Mouse (Mus musculus): ENCODE measurements around the gene Trem1.

Trem1 gene

DNA sequence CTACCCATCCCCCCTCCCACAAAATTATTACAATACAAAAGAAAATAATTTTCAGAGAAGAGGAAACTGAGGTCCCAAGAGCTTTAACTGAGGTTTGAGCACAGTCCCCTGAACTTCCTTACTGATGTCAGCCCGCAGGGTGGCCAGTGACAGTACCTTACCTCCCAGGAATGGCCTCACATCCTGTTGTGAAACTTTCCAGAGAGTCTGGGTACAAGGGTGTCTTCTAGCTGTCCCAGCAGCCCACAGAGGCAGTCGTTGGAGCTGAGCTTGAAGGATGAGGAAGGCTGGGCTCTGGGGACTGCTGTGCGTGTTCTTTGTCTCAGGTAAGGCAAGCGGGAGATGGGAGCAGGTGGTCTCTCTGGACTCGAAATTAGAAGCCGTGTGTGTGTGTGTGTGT lies at the start of gene Trem1:
Gene Trem1, plus strand, starts transcription at position 251 of the 400 bp plus-strand sequence.
- peak in 1 of 2 experiments; percentile 5 for DNase-seq (ENCODE audit: low spot score in 2 of 2)

DNA sequence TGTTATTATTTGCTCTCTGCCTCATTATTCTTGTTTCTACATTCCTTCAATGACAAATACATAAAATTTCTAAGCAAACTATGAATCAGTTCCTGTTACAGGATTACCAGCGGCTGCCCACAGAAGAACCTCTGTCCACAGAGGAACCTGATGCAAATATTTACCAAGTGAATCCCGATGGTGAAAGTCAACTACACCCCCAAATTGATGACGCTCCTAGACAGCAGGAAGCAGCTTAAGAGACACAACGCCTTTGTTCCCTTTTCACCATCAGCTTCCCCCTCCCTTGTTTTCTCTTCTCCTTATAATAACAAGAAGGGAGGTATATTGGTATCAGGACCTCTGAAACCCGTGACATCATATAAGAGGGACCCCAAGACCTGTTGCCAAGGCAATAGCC lies 47.3 kb upstream of the Trem1 start:
- peak in 1 of 2 experiments; percentile 20 for DNase-seq (ENCODE audit: low spot score in 2 of 2)

DNA sequence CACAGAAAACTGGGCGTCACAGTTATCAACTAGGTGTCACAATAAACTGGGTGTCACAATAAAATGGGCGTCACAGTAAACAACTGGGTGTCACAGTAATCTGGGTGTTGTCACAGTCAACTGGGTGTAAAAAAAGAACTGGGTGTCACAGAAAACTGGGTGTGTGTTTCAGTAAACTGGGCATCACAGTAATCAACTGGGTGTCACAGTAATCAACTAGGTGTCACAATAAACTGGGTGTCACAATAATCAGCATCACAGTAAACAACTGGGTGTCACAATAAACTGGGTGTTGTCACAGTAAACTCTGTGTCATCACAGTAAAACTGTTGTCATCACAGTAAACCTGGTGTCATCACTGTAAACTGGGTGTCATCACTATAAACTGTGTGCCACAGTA lies 40.2 kb upstream of the Trem1 start:
- peak in 1 of 2 experiments; percentile 34 for DNase-seq (ENCODE audit: low spot score in 2 of 2)

DNA sequence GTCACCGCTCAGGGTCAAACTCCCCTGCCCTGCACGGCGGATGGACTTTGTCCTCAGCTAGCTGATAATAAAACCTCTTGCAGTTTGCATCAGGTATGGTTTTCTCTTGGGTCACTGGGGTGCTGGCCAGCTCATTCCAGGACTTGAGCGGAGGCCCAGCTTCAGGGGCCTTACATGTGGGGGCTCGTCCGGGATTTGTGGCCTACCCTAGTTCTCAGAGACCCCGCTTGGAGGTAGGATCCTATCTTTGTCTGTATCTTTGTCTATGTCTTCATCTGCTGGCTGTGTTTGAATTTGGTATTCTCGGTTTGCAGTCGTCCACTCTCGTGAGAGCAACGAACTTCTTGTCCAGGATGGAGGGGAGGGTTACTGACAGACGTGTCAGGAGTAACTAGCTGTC lies 29.5 kb upstream of the Trem1 start:
- DNase-seq (ENCODE audit: low spot score in 2 of 2), result peak in 1 of 2 experiments; percentile 36

DNA sequence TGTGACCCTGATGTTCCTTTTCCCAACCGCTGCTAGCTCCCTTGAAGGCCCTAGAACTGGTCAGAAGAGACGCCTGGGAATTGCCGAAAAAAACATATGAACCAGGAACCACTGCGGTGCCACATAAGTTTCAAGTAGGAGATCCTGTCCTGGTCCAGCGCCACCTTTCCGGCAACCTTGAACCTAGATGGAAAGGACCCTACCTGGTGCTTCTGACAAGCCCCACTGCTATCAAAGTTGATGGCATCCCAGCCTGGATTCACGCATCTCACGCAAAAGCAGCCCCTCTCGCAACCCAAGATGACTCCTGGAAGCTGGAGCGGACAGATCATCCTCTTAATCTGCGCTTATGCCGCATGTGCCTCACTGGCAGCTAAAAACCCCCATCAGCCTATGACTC lies 20.0 kb upstream of the Trem1 start:
- peak in 1 of 2 experiments; percentile 55 for DNase-seq (ENCODE audit: low spot score in 2 of 2)

DNA sequence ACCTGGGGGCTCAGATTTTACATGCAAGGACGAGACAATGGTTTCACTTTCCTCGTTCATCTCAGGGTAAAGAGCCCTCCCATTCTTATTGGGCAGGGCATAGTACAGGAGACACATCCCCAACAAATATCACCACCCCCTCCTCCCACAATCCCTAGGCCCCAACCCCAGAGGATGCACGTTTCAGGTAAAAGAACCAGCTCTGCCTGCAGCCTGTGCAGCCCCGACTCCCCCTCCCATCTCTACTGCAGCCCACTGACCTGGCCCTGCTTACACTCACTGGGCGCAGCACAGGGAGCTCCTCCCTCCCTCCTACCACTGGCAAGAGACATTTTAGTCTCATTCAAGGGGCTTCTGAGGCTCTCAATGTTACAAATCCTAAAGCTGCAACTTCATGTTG lies 19.1 kb upstream of the Trem1 start:
- peak in 1 of 2 experiments; percentile 50 for DNase-seq (ENCODE audit: low spot score in 2 of 2)

DNA sequence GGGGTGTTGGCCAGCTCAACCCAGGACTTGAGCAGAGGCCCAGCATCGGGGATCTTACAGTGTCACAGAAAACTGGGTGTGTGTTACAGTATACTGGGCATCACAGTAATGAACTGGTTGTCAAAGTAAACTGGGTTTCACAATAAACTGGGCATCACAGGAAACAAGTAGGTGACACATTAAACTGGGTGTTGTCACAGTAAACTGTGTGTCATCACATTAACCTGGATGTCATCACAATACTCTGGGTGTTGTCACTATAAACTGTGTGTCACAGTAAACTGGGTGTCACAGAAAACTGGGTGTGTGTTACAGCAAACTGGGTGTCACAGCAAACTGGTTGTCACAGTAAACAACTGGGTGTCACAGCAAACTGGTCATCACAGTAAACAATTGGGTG lies 17.1 kb upstream of the Trem1 start:
- DNase-seq (ENCODE audit: low spot score in 2 of 2), result peak in 1 of 2 experiments; percentile 4

DNA sequence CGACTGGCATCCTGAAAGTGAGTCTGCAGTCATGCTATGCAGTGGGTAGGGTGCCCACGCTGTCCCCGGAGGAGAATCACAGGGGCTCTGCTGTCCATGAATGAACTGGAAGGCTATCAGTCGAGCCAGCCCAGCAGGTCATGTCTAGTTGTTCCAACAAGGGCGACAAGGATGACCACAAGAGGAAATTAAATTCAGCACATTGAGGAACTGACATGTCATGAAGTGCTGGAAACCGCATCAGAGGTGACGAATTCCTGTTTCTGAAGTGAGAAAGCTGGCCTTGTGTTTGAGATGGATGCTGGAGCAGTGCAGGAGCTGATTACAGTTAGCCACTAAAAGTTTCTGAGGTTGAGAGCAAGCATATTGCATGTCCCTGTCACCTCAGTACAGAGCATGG lies 1.9 kb upstream of the Trem1 start:
- peak in 1 of 2 experiments; percentile 50 for DNase-seq (ENCODE audit: low spot score in 2 of 2)

DNA sequence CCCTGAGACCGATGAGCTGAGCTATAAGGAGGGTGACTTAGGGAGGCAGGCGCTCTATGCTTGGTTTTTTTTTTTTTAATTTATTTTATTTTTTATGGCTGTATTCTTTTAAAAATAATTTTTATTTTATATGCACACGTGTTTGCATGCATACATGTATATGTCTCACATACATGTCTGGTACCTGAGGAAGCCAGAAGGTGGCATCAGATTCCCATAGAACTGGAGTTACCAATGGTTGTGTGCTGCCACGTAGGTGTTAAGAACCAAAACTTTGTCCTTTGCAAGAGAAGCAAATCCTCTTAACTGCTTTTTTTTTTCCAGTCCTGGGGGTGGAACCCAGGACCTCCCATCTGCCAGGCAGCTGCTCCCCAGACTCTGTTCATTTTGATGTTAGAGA lies 1.2 kb downstream of the Trem1 start:
- peak in 1 of 2 experiments; percentile 10 for DNase-seq (ENCODE audit: low spot score in 2 of 2)

DNA sequence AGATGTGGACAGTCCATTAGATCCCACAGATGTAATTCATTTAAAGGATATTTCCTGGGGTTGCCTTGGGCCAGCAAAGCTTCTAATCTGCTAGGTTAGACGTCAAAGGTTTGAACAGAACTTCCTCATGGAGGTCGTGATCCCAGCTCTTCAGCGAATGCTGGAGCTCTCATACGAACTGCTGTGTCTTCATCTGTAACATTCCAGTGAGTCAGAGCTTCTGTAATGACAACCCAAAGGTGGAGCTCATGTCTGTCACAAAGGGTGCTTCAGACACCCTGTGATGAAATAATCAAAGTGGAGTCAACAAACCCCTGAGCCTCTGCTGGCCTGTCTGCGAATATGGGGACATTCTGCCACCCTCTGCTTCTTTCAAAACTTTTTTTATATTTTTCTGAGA lies 2.0 kb downstream of the Trem1 start:
- DNase-seq (ENCODE audit: low spot score in 2 of 2), result peak in 1 of 2 experiments; percentile 1

DNA sequence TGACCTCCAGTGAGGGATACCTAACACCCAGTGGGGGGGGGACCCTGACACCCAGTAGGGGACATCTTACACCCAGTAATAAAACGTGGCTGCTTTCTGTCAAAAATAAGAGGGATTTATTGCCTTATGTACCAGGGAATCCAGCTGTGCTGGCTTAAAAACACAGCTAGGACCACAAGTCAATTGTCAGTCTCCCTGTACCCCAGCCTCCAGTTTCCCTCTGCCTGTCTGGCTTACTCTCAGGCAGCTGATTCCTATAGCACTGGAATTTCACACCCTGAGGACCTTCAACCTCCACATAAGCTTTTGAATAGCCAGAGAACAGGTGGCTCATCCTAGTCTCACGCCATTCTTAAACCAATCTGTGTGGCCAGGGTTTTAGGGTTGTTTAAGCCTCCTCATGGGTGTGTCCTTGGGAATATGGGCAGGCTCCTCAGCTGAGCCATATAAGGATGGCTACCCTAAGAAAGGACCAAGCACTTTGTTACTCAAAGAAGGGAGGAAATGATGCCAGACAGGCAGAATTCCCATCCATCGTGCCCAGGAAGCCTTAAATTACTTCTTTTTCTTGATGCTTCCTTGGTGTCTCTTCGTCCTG lies 3.3 kb downstream of the Trem1 start:
- peak in 1 of 2 experiments; percentile 32 for DNase-seq (ENCODE audit: low spot score in 2 of 2)

DNA sequence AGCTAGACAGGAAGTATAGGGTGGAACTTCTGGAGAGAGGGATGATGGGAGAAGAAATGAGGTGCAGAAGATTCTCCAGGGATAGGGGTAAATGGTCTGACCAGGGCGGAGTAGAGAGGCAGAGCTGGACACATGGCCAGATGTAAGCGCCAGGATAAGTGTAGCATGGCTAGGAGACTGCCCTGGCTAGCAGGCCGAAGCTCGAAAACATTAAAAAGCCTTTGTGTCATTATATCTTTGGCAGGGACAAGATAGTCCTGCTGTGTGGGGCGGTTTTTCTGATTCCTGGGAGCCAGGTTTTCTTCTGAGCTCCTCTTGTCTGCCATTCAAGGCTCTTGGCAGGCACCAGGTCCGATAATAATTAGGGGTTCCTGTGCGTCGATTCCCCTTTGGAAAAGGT lies 5.1 kb downstream of the Trem1 start:
- DNase-seq (ENCODE audit: low spot score in 2 of 2), result peak in 1 of 2 experiments; percentile 54

DNA sequence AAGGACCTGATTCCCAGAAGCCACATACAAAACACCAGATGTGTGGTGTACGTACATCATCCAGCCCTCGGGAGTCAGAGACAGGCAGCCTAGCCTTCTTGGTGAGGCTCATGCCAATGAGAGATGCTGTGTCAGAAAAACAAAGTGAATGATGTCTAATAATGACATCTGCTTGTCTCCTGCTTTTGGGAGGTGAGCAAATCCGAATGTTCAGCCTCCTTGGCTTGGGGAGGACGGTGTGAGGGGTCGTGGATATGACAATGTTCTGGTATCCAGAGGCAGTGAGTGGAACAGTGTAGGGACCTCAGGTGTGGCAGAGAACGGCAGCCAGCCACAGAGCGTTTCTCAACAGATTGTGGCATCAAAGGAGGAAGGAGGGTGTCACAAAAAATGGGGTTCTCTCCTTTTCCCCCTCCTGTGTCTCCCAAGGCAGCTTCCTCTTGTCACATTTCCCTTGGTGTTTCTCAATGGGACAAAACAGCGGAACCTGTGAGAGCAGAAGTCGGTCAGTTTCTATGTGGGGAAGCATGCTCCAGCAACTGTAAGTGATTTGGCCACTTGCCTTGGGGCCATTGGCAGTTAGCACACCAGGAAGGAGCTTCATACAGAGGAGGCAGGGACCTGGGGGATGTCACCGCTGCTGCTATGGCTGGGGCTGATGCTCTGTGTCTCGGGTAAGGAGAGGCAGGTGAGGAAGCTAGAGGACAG lies 14.8 kb downstream of the Trem1 start, which contains the start of gene Trem3:
Gene Trem3, plus strand, starts transcription at position 557 of the 708 bp plus-strand sequence.
- peak; percentile 11 to 58 for DNase-seq (ENCODE audit: low spot score in 2 of 2)

DNA sequence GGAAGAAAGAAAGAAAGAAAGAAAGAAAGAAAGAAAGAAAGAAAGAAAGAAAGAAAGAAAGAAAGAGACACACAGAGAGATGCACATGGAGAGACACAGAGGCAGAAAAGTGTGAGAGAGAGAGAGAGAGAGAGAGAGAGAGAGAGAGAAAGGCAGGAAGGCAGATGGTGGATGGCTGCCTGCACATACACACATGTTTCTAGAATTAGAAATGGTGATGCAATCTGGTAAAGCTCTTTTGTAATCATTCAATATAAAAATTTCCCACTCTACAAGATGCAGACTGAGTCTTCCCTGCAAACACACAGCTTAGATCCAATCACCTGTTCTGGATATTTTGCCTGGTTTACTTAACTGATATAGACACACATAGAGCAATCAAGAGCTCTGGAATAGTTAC lies 16.5 kb downstream of the Trem1 start:
- no peak for DNase-seq (ENCODE audit: low spot score in 2 of 2)

DNA sequence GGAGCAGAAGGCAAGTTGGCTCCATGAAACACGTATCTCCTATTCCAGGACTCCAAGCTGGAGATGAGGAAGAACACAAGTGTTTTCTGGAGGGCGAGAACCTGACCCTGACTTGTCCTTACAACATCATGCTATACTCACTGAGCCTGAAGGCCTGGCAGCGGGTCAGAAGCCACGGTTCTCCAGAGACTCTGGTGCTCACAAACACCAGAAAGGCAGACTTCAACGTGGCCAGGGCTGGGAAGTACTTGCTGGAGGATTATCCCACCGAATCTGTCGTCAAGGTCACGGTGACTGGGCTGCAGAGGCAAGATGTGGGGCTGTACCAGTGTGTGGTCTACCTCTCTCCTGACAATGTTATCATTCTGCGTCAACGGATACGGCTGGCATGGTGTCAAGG lies 16.9 kb downstream of the Trem1 start:
- DNase-seq (ENCODE audit: low spot score in 2 of 2), result peak in 1 of 2 experiments; percentile 57

DNA sequence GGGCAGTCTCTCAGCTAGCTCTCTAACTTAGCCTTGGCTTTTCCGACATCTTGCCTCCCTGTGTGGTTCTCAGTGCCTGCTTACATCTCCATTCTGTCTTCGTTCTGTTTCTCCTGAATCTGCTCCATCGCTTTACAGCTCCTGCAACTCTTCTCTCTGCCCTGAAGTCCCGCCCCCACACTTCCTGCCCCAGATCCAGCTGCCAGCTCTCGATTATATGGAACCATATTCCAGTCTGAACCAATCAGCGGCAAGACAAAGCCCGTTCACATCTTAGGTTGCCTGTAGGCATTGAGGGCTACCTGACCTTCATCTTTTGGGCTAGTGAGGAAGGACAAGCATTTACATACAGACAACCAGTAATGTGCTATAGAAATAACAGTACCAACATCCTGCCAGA lies 18.1 kb downstream of the Trem1 start:
- no peak for DNase-seq (ENCODE audit: low spot score in 2 of 2)

DNA sequence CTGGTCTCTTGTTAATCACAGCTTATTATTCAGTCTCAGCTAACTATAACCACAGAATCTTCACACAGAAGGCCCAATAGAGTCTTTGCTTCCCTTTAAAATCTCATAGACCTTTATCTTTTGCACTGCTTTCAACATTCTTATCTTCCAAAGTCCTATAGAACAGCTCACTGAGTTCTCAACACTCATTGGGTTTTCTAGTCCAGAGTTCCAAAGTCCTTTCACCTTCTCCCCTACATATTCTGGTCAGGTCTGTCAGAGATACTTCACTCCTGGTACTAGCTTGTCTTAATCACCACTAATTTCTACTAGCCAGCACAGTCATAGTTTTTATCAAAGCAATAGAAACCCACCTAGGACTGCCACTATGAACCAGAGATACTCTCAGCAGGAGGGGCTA lies 24.0 kb downstream of the Trem1 start:
- DNase-seq (ENCODE audit: low spot score in 2 of 2), result no peak

DNA sequence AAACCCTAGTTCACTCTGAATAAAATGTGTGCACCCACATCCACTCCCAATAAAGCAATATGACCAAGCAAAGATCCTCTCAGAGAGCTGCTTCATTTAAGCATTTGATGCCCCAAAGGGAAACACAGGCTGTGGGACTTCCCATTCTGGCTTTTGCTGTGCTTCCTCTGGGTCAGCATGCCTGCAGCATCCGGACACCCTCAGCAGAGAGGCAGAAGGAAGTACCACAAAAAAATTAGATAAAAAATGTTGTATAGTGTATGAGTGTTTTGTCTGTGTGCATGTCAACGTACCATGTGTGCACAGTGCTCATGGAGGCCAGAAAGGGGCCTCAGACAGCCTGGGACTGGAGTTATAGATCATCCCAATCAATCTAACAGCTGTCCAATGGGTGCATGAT lies 29.3 kb downstream of the Trem1 start:
- no peak for DNase-seq (ENCODE audit: low spot score in 2 of 2)

DNA sequence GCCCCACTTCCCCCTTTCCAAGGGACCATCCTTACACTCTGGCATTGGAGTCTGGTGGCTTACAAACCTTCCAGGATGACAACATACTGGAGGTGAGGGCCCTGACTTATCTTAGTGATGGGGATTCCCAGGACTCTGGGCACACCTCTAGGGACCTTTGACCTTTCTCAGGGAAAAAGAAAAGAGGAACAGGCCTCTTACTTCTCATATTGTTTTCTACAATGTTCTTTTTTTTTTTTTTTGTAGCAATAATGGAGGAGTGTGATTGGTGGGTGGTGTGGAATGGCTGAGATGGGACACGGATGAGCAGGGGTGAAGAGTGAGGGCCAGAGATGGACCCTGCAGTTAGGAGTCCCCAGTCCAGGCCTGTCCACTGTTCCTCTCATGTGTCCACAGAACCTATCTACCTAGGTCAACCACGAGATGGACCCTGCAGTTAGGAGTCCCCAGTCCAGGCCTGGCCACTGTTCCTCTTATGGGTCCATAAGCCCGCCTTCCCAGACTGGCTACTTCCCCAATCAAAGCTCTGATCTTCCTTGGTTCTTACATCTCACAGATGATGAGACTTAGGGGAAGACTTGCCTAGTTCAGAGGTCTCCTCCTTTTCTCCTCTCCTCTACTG lies 31.3 kb downstream of the Trem1 start, which contains the start of gene Treml4:
Gene Treml4, plus strand, starts transcription at position 555 of the 622 bp plus-strand sequence.
- no peak for DNase-seq (ENCODE audit: low spot score in 2 of 2)

DNA sequence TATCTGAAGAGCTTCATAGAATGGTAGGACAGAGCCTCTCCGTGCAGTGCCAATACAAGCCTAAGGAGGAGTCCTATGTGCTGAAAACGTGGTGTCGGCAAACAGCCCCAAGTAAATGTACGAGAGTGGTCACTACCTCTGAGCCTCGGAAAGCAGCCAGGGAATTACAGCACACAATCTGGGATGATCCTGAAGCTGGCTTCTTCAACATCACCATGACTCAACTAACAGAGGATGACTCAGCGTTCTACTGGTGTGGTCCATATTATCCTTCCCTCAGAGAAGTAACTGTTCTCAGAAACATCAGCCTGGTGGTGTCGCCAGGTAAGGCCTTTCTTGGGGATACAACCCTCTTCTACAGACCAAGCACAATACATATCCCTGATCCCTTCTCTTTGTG lies 32.1 kb downstream of the Trem1 start:
- DNase-seq (ENCODE audit: low spot score in 2 of 2), result no peak

DNA sequence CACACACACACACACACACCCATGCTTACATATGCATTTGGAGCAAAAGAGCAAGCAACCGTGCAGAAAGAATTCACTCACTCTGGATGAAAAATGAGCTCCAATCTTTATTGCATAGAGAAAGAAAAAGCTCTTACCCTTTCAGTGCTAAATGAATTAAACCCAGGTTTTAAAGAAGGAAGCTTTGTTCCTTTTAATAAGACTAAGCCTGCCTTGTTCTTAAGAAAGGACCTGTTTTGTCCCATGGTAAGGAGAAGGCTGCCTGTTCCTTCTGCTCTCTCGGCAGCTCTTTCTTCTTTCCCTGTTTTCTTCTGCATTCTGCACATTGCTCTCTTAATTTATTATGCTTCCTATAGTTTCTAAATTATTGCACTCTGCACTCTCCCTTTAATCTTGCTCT lies 33.6 kb downstream of the Trem1 start:
- DNase-seq (ENCODE audit: low spot score in 2 of 2), result no peak

DNA sequence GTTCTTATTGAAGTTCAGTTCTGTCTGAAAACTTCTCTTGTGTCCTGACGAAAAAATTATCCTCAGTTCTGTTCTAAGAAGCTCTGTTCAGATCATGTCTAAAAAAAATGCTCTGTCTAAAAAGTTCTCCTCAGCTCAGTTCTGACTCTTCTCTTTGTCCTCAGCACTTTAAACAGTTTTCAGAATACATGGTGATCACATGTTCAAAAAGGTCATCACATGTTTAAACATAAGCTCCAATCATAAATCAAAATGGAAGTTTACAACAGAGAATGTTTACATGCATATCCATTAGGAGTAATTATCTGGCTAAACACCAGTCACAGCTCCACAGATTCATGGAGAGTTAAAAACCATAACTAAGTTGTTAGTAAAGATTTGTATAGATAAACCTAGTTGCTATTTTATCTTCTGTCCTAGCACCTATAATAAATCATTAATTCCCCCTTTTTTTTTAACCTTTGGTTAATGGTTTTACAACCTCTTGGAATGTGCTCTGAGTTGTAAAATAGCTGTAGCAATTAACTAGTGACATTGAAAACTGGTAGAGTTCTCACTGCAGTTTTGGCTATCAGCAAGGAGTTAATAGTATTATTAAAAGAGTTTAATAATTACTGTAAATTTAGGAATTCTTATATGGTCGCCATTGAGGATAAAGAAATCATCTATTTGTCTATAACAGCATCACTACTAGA lies 34.2 kb downstream of the Trem1 start:
- DNase-seq (ENCODE audit: low spot score in 2 of 2), result no peak
